Mouse (Mus musculus) midbrain, embryonic 16.5 days (tissue): ENCODE results near the gene Grhl1. TPM values are rescaled to one million over a fixed set of nuclear protein-coding genes. Genes with fewer than 3 reads are reported as not detected.

ENCODE experiments used
- ATAC-seq: fragments of 200-750 bp; cut with Nextera tagmentation; 2 replicates; pipeline ENCODE4 v1.8.0; 2017; ENCODE audit warnings: moderate TSS enrichment
- H3K27ac ChIP-seq: fragments of 300-500 bp; sonication (generic); 2 replicates; pipeline ENCODE4 v1.5.1; 2014; ENCODE audit warnings: mild to moderate bottlenecking, low read length, mixed read lengths
- H3K27me3 ChIP-seq: fragments of 300-500 bp; sonication (generic); 2 replicates; pipeline ENCODE4 v1.6.1; 2014; ENCODE audit warnings: low read depth, low read length, mixed read lengths; ENCODE audit not compliant: control insufficient read depth, insufficient read depth
- H3K36me3 ChIP-seq: fragments of 300-500 bp; sonication (generic); 2 replicates; pipeline ENCODE4 v1.6.1; 2014; ENCODE audit warnings: mild to moderate bottlenecking, low read length, moderate library complexity, mixed read lengths; ENCODE audit not compliant: control insufficient read depth, insufficient read depth
- H3K4me1 ChIP-seq: fragments of 300-500 bp; sonication (generic); 2 replicates; pipeline ENCODE4 v1.6.1; 2014; ENCODE audit warnings: mild to moderate bottlenecking, low read length, mixed read lengths; ENCODE audit not compliant: control insufficient read depth, insufficient read depth
- H3K4me2 ChIP-seq: fragments of 300-500 bp; sonication (generic); 2 replicates; pipeline ENCODE4 v1.6.1; 2014; ENCODE audit warnings: mild to moderate bottlenecking, low read length, mixed read lengths
- H3K4me3 ChIP-seq: fragments of 300-500 bp; sonication (generic); 2 replicates; pipeline ENCODE4 v1.5.1; 2014; ENCODE audit warnings: low read depth, mild to moderate bottlenecking, low read length, moderate library complexity, mixed read lengths
- H3K9ac ChIP-seq: fragments of 300-500 bp; sonication (generic); 2 replicates; pipeline ENCODE4 v1.6.1; 2014; ENCODE audit warnings: low read depth, low read length, mixed read lengths
- H3K9me3 ChIP-seq: fragments of 300-500 bp; sonication (generic); replicated peaks from 2 replicates; pipeline ENCODE4 v1.6.1; 2014; ENCODE audit warnings: mild to moderate bottlenecking, low read length, mixed read lengths; ENCODE audit not compliant: control insufficient read depth, poor library complexity, severe bottlenecking
- WGBS: fragments of 180-500 bp; shearing (Covaris S2); extraction: QIAGEN DNeasy Blood & Tissue Kit; methylation state at CpG from one replicate; pipeline ENCODE4 v1.1.7; 2014; 5-methylcytosine and 5-hydroxymethylcytosine counted together
- polyA plus RNA-seq: library from polyadenylated mRNA; unstranded; fragments of >200 nt; fragmentation: Nextera tagmentation; extraction: Ambion mirVana; gene quantifications from 2 replicates; pipeline ENCODE4 v1.2.1, GENCODE M21; 2015

The Grhl1 gene
- polyA plus RNA-seq, 1 experiment from 2014 or later, result 1.7 TPM

DNA sequence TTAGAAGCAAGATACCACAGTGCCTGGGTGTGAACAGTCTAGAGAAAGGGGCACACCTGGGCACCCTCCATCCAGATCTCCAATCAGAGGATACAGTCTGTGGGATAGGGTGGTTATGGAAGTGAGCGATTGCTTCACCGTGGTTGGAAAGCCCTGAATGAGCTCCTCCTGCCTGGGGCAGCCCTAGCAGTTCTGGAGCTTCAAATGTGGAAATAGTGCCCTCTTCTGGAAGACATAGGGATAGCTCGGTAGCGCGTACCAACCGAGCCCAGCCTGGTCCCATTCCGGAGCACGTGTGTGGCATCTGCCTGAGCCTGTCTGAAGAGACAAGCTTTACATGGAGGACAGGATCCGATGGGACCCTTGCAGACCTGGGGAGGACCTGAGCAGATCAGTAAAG, 28.7 kb downstream of the Grhl1 start:
- no peak overlapping the region for H3K4me3 ChIP-seq
- H3K9me3 ChIP-seq, result no peaks in the 10 kb centered on the region
- no peak overlapping the region for H3K4me2 ChIP-seq
- no peak overlapping the region for H3K9ac ChIP-seq
- peak; percentile 79 for ATAC-seq
- no peak overlapping the region for H3K27ac ChIP-seq
- no peaks in the 10 kb centered on the region for H3K27me3 ChIP-seq
- no peaks in the 10 kb centered on the region for H3K36me3 ChIP-seq
- WGBS, result 4% methylated on average over 9 of the region's 9 CpGs
- no peaks in the 10 kb centered on the region for H3K4me1 ChIP-seq

DNA sequence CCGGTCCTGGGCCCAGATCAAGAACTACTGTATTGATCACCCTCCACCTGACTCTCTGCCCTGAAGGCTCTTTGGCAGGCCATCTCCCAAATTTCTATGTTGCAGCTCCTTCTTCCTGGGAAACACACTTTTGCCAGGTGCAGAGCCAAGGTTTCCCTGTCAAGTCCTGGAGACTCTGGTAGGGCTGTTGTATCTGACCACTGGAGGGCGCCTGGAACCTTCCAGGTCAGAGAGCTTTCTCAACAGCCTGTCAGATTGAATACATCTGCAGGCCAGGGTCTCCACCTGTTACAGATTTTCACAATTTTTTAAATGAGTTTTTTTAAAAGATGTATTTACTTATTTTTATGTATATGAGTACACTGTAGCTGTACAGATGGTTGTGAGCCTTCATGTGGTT, 31.2 kb downstream of the Grhl1 start:
- no peak overlapping the region for H3K27ac ChIP-seq
- H3K36me3 ChIP-seq, result no peaks in the 10 kb centered on the region
- H3K27me3 ChIP-seq, result no peaks in the 10 kb centered on the region
- H3K9me3 ChIP-seq, result no peaks in the 10 kb centered on the region
- 43% methylated on average over 2 of the region's 2 CpGs for WGBS
- no peak overlapping the region for H3K4me3 ChIP-seq
- no peak overlapping the region for H3K9ac ChIP-seq
- ATAC-seq, result no peak
- H3K4me1 ChIP-seq, result no peaks in the 10 kb centered on the region
- H3K4me2 ChIP-seq, result no peak overlapping the region

DNA sequence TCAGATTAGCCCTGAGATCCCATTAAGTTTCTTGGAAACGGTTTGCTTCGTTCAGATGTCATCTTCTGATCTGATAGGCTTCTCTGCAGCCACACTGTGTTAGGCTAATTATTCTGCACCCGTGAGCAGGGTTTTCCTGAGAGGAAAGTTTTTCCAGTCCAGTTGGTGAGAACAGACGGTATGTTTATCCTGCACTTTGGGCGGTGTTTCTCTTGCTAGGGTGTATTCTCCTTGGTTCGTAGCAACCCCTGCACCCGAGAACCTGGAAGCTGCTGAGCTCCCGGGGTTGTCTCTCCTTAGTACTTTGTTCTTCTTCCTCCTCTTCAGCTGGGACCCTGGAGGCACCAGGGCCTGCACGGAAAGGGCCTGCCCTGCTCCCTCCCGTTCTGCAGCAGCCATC, 34.1 kb downstream of the Grhl1 start:
- Histone ChIP-seq H3K9me3 (no peaks in the 10 kb centered on the region), H3K27me3 (no peaks in the 10 kb centered on the region), H3K27ac (no peak overlapping the region), H3K4me2 (no peak overlapping the region), H3K4me3 (no peak overlapping the region), H3K9ac (no peak overlapping the region), H3K4me1 (no peaks in the 10 kb centered on the region), H3K36me3 (no peaks in the 10 kb centered on the region)
- no peak for ATAC-seq
- WGBS, result 61% methylated on average over 10 of the region's 10 CpGs

DNA sequence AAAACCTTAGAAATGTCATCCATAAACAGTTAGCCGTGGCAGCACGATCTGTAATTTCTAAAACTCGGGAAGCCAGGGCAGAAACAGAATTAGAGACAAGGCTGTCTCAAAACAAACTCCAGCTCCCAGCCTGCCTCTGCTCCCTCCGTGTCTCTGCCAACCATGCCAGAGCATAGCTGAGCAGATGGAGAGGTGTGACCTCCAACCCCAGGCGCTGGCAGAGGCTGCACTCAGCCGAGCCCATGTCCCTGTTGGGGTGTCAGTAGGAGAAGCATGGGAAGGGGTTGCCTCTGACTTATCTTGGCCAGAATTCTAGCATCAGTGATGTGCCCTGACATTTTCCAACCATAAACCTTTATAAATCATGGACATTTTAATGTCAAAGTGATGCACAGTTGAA, 40.5 kb downstream of the Grhl1 start:
- Histone ChIP-seq H3K36me3 (no peaks in the 10 kb centered on the region), H3K4me3 (no peak overlapping the region), H3K4me2 (no peak overlapping the region), H3K9ac (no peak overlapping the region), H3K27me3 (no peaks in the 10 kb centered on the region), H3K4me1 (no peaks in the 10 kb centered on the region), H3K9me3 (no peaks in the 10 kb centered on the region), H3K27ac (no peak overlapping the region)
- 79% methylated on average over 6 of the region's 6 CpGs for WGBS
- no peak for ATAC-seq

DNA sequence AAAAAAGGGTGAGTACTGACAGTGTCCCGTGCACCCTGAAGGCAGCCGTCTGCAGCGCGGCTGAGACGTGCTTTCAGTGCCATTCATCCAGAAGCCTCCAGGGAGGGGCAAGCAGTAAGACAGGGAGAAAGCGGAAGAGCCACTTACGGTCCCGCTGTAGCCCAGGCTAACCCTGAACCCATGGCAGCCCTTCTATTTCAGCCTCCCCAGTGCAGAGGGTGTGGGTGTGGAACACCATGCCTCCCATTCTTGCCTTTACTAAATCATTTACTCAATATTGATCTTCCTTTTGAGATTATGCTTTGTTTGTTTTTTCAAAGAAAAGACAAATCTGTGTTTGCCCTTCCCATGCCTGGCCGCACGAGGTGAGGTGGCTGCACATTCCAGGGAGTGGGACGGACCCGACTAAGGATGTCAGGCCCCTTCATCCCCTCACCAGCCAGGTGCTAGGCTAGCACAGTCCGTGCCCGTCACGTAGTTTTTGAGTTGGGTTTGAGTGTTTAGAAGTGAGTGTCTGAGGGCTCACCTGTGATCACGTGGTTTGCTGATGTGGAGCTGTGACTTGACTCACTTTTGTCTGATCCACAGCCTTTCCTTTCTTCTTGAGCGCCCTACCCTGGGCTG, 42.5 kb downstream of the Grhl1 start:
- no peak for ATAC-seq
- H3K36me3 ChIP-seq, result no peaks in the 10 kb centered on the region
- H3K9me3 ChIP-seq, result no peaks in the 10 kb centered on the region
- H3K27ac ChIP-seq, result no peak overlapping the region
- no peak overlapping the region for H3K4me2 ChIP-seq
- WGBS, result 82% methylated on average over 17 of the region's 17 CpGs
- H3K27me3 ChIP-seq, result no peaks in the 10 kb centered on the region
- H3K9ac ChIP-seq, result no peak overlapping the region
- H3K4me3 ChIP-seq, result no peak overlapping the region
- H3K4me1 ChIP-seq, result no peaks in the 10 kb centered on the region

DNA sequence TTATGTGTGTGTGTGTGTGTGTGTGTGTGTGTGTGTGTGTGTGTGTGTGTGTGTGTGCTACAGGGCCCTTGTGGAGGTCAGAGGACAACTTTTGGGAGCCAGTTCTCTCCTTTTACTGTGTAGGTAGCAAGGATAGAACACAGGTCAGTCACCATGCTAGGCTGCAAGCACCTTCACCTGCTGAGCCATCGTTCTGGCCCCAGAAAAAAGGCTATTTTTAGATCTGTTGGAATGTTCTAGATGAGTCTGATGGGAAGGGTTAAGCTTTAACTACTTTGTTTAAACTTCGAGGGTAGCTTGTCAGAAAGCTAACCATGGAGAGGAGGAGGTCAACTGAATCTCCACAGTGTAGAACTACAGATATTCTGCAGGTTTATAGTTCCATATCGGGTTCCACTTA, 43.1 kb downstream of the Grhl1 start:
- Histone ChIP-seq H3K4me1 (no peaks in the 10 kb centered on the region), H3K27ac (no peak overlapping the region), H3K9me3 (no peaks in the 10 kb centered on the region), H3K36me3 (no peaks in the 10 kb centered on the region), H3K27me3 (no peaks in the 10 kb centered on the region), H3K9ac (no peak overlapping the region), H3K4me3 (no peak overlapping the region), H3K4me2 (no peak overlapping the region)
- 91% methylated on average over 3 of the region's 3 CpGs for WGBS
- no peak for ATAC-seq

DNA sequence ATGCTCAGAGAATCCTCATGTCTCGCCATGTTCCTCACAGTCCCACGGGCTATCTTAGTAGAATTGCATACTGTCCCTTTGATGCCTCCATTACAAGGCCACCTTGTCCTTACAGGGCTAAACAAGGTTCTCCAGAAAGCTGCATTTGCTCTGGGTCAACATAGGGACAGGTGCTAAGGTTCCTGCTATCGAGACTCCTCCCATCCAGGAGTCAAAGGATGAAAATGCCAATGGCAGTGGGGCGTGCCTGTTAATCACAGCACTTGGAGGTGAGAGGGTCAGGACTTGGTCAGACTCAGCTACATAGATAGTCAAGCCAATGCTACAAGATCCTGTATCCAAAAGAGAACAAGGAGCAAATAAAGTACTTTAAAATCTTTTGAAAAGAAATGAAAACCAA, 47.4 kb downstream of the Grhl1 start:
- no peaks in the 10 kb centered on the region for H3K36me3 ChIP-seq
- no peaks in the 10 kb centered on the region for H3K27me3 ChIP-seq
- H3K9ac ChIP-seq, result no peak overlapping the region
- H3K4me3 ChIP-seq, result no peak overlapping the region
- no peak overlapping the region for H3K27ac ChIP-seq
- ATAC-seq, result no peak
- 87% methylated on average over 4 of the region's 4 CpGs for WGBS
- H3K4me2 ChIP-seq, result no peak overlapping the region
- H3K9me3 ChIP-seq, result no peaks in the 10 kb centered on the region
- H3K4me1 ChIP-seq, result peaks cover 7% of the 10 kb centered on the region; the same call in 1 of the 2 replicates

DNA sequence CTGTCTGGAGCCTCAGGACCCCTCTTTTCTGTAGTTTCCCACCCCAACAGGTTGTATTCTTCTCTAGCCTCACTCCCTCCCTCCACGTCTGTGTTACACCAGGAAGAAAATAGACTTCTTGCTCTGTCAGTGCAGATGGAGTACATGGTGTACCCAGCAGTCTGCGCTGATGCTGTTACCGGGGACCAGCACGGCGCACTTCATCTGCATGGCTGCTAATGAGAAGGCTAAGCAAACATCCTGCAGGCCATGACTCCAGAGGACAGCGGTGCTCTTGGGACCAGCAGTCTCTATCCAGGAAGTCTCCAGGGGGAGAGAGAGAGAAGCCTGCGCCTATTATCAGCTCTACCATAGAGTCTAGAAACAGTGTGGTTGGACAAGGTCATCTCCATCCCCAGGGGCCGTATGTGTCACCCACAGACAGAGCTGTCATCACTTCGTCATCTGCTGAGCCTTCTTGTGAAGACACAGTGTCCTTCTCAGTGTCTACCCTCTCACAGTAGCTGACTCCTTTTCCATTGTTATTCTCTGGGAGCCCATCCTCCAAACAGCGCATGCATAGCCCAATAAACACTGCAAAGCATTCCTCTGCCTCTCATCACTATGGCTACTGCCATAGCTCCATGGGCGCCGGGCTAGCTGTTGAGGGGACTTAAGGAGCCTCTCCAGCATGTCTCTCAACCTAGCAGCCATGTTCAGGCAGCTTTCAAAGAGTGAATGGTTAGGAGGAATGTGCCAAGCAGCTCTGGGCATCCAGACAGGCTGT, 51.6 kb downstream of the Grhl1 start:
- Histone ChIP-seq H3K27ac (no peak overlapping the region), H3K9me3 (no peaks in the 10 kb centered on the region), H3K27me3 (no peaks in the 10 kb centered on the region), H3K4me2 (no peak overlapping the region), H3K9ac (no peak overlapping the region), H3K4me1 (peaks cover 7% of the 10 kb centered on the region; the same call in 1 of the 2 replicates), H3K36me3 (no peaks in the 10 kb centered on the region), H3K4me3 (no peak overlapping the region)
- peak; percentile 63; the same call in 1 of the 2 replicates for ATAC-seq
- 59% methylated on average over 12 of the region's 12 CpGs for WGBS

DNA sequence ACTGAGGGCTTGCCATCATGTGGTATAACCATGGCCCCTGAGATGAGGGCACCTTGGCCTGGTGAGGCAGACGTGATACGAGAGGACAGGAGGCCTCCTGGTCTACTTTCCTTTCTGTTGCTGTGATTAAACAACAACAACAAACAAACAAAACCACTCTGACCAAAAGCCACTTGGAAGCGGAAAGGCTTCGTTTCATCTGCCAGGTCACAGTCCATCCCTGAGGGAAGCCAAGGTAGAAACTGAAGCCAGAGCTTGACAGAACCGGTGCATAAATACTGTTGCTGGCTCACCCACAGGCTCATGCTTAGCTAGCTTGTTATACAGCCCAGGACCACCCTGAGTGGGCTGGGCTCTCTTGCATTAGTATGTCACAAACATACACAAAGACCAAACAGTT, 54.3 kb downstream of the Grhl1 start:
- Histone ChIP-seq H3K4me3 (no peak overlapping the region), H3K27me3 (no peaks in the 10 kb centered on the region), H3K4me1 (peaks cover 7% of the 10 kb centered on the region; the same call in 1 of the 2 replicates), H3K9ac (no peak overlapping the region), H3K36me3 (no peaks in the 10 kb centered on the region), H3K4me2 (no peak overlapping the region), H3K27ac (no peak overlapping the region), H3K9me3 (no peaks in the 10 kb centered on the region)
- 93% methylated on average over 5 of the region's 5 CpGs for WGBS
- ATAC-seq, result no peak
